Mouse (Mus musculus): ENCODE measurements around the gene Nap1l5.
A peak's percentile ranks its signal among the peaks of the same experiment; 100 is the strongest.
"Not testable (repeated sequence)": the region's sequence is repeated elsewhere in the genome, so short reads cannot be mapped to it uniquely, and the experiment has no call there.

Gene Nap1l5

GRCm38 (mm10) chr6:58907336-58907735 lies 460 bp upstream of the Nap1l5 start:
- no peak for DNase-seq (ENCODE audit: low spot score in 2 of 2)

GRCm38 (mm10) chr6:58904551-58904950 lies 2.3 kb downstream of the Nap1l5 start:
- no peak for DNase-seq (ENCODE audit: low spot score in 2 of 2)

DNA sequence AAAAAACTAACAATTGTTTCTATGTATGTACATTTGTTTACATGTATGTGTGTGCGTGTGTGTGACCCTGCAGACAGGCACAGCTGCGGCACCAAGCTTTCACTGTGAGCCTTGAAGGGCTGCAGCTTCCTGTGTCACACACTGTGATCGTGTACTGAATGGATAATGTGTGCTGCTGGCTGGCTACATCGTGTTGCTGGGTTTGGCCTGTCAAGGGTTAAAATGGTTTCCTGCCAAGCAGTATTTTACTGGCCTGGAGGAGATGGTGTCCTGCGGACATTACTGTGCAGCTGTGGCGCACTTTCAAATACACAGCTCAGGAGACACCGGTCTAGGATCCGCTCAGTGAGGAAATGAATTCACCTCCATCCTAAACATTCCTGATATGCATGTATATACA lies 3.7 kb downstream of the Nap1l5 start:
- peak; percentile 36 to 61 for DNase-seq (ENCODE audit: low spot score in 2 of 2)

- no peak for DNase-seq (ENCODE audit: low spot score in 2 of 2)
Measured at GRCm38 (mm10) chr6:58900536-58900935, 6.3 kb downstream of the Nap1l5 start.

DNA sequence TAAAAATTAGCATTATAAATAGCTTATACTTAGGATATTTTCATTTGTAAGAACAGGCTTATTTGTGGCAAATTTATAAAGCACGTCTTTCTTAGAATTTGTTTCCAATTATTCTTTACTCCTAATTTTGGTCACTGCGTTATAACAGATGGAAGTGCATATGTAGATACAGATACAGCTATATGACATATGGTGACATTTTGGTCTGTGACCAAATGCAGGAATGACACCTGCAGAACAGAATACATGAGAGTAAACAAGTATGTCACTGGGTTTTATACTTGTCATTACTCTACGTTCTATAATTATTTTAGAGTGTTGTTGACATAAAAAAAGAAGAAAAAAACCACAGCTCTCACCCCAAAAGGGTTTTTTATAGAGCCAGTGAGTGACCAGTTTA lies 7.8 kb downstream of the Nap1l5 start:
- no peak for DNase-seq (ENCODE audit: low spot score in 2 of 2)

GRCm38 (mm10) chr6:58896648-58897047 lies 10.2 kb downstream of the Nap1l5 start:
- DNase-seq (ENCODE audit: low spot score in 2 of 2): no peak

DNA sequence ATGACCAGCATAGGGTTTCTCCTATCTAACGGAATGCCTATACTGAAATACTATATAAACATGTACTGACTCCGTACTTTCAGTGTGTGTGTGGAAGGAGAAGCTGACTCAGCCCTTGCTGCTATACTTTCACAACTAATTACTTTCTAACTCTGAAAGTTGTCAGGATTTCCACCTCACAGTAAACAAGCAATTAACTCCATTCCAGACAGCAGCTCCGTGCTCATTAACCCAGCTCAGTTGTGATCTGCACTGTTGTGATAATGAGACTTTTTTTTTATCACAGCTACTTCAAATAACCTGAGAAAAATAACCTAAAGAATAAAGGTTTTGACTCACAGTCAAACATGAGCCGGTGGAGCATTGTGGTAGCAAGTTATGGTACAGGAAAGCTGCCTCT lies 11.9 kb downstream of the Nap1l5 start:
- DNase-seq (ENCODE audit: low spot score in 2 of 2): no peak

DNA sequence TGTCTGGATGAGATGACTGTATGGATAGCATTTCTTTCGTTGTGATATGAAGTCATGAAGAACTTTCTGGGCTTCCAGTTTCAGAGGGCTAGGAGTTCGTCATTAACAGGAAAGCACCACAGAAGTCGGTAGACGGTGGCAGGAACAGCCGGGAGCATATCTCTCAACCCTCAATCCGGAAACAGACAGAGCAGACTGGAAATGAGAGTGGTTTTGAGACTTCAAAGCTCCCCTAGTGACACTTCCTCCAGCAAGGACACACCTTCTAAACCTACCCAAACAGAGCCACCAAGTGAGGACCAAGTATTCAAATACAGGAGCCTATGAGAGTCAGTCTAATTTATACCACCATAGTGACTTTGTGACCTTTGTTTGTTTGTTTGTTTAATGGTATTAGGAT lies 13.6 kb downstream of the Nap1l5 start:
- no peak for DNase-seq (ENCODE audit: low spot score in 2 of 2)

- no peak for DNase-seq (ENCODE audit: low spot score in 2 of 2)
Measured at GRCm38 (mm10) chr6:58889917-58890316, 17.0 kb downstream of the Nap1l5 start.

- DNase-seq (ENCODE audit: low spot score in 2 of 2): no peak
Measured at GRCm38 (mm10) chr6:58882271-58882670, 24.6 kb downstream of the Nap1l5 start.

- no peak for DNase-seq (ENCODE audit: low spot score in 2 of 2)
Measured at GRCm38 (mm10) chr6:58881363-58881762, 25.5 kb downstream of the Nap1l5 start.

DNA sequence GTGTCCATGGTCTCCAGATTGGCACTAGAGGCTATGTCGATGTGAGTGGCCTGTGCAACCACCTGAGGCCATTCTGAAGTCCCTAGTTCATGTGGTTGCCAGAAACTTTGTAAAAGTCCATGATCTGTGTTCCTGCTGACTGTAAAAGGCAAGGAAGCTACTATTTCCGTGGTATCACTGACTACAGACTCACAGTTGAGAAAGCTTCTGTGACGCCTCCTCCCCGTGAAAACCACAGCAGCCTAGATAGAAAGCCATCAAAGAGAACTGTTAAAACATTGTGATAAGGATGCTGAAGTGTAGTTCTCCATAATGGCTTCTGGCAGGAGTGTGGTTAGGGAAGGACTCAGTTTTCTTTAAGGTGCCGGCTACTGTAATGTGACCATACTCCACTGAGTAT lies 26.0 kb downstream of the Nap1l5 start:
- DNase-seq (ENCODE audit: low spot score in 2 of 2): no peak

DNA sequence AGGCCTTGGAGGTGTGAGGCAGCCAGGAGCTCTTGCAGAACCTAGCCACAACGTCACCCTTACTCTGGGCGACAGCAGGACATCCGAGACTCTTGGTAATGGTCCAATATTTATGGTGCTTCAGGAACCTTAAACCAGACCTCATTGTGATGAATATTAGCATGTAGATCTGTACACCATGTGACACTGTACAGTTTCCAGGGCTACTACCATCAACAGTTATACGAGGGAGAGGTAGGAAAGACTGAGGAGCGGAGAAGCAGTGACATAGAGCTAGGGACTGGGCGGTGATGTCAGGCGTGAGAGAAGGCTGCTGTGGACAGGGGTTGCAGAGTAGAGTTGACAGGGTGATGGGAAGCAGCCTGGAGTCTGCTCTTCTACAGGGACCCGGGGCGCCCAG lies 26.9 kb downstream of the Nap1l5 start:
- no peak for DNase-seq (ENCODE audit: low spot score in 2 of 2)

GRCm38 (mm10) chr6:58879572-58879971 lies 27.3 kb downstream of the Nap1l5 start:
- DNase-seq (ENCODE audit: low spot score in 2 of 2): no peak

DNA sequence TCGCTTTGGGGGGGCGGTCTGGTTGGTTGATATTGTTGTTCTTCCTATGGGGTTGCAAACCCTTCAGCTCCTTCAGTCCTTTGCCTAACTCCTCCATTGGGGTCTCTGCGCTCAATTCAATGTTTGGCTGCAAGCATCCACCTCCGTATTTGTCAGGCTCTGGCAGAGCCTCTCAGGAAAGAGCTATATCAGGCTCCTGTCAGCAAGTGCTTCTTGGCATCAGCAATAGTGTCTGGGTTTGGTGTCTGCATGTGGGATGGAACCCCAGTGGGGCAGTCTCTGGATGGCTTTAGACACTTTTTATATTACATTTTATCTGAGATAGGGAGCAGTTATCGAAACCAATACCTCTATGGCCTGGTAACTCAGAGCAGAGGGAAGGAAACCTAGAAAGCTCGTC lies 39.0 kb downstream of the Nap1l5 start:
- not testable (repeated sequence) for DNase-seq (ENCODE audit: low spot score in 2 of 2)

DNA sequence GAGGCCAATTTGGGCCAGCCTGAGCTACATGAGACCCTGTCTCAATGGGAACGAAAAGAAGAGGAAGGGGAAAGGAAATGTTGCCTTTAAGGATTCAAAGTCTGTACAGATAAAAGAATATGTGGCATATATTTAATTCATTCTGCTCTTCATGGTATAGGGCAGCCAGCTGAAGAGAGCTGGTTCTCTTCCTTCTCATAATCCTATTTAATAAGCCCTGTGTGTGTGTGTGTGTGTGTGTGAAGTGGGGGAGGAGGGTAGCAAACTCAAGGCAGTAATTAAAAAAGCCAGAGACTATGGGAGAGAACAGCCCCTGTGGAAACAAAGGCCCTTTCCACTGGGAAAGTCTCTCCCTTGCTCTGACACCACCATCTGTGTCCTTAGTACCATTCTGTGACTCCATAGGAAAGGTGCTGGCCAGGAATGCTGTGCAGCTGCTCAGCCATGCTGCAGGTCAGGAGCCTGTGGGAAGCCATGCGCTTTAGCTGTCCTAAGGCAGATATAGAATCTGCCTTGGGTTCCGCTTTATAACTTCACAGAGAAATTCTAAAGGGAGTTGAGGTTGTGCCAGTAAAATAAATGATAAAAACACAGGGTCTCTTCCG lies 43.1 kb downstream of the Nap1l5 start:
- no peak for DNase-seq (ENCODE audit: low spot score in 2 of 2)

GRCm38 (mm10) chr6:58862446-58862993 lies 44.4 kb downstream of the Nap1l5 start:
- DNase-seq (ENCODE audit: low spot score in 2 of 2): no peak

- no peak for DNase-seq (ENCODE audit: low spot score in 2 of 2)
Measured at GRCm38 (mm10) chr6:58859517-58859916, 47.4 kb downstream of the Nap1l5 start.

DNA sequence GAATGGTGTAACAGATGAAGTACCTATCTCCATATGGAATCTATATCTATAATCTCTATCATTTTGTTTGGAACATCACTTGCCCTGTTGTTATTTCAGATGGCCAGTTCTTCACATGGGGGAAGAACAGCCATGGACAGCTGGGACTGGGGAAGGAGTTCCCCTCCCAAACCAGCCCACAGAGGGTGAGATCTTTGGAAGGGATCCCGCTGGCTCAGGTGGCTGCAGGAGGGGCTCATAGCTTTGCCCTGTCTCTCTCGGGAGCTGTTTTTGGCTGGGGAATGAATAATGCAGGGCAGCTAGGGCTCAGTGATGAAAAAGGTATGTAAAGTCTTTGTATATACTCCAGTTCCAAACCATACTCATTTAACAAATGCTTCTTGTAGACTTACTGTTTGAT lies 50.4 kb downstream of the Nap1l5 start:
- DNase-seq (ENCODE audit: low spot score in 2 of 2): no peak

- no peak for DNase-seq (ENCODE audit: low spot score in 2 of 2)
Measured at GRCm38 (mm10) chr6:58855676-58856367, 51.1 kb downstream of the Nap1l5 start.

Measured in cerebellum, postnatal 4 days (tissue).